Mouse (Mus musculus) hindbrain, embryonic 14.5 days (tissue): Measurements from ENCODE around the gene 0610030E20Rik. TPM values are rescaled to one million over a fixed set of nuclear protein-coding genes. Genes with fewer than 3 reads are reported as not detected.

Source experiments
- ATAC-seq: fragments of 200-750 bp; cut with Nextera tagmentation; 2 replicates; pipeline ENCODE4 v1.8.0; 2017; ENCODE audit warnings: moderate number of reproducible peaks, mild to moderate bottlenecking, moderate TSS enrichment, moderate library complexity; ENCODE audit not compliant: low FRiP score
- DNase-seq: peaks from one replicate; pipeline ENCODE4 v3.0.0-alpha.2; 2015; ENCODE audit warnings: low spot score
- H3K27ac ChIP-seq: fragments of 300-500 bp; sonication (generic); 2 replicates; pipeline ENCODE4 v1.5.1; 2014; ENCODE audit warnings: mild to moderate bottlenecking, moderate library complexity
- H3K27me3 ChIP-seq: fragments of 300-500 bp; sonication (generic); 2 replicates; pipeline ENCODE4 v1.6.1; 2014; ENCODE audit warnings: mild to moderate bottlenecking, low read length, mixed read lengths; ENCODE audit not compliant: control insufficient read depth, insufficient read depth
- H3K36me3 ChIP-seq: fragments of 300-500 bp; sonication (generic); replicated peaks from 2 replicates; pipeline ENCODE4 v1.6.1; 2014; ENCODE audit not compliant: control insufficient read depth, insufficient read depth
- H3K4me1 ChIP-seq: fragments of 300-500 bp; sonication (generic); replicated peaks from 2 replicates; pipeline ENCODE4 v1.6.1; 2014; ENCODE audit warnings: antibody characterized with exemption, low read length, mixed read lengths; ENCODE audit not compliant: control insufficient read depth, insufficient read depth
- H3K4me2 ChIP-seq: fragments of 300-500 bp; sonication (generic); replicated peaks from 2 replicates; pipeline ENCODE4 v1.6.1; 2014; ENCODE audit warnings: mild to moderate bottlenecking, moderate library complexity
- H3K4me3 ChIP-seq: fragments of 300-500 bp; sonication (generic); replicated peaks from 2 replicates; pipeline ENCODE4 v1.5.1; 2014; ENCODE audit warnings: mild to moderate bottlenecking, low read length
- H3K9ac ChIP-seq: fragments of 300-500 bp; sonication (generic); 2 replicates; pipeline ENCODE4 v1.6.1; 2014
- H3K9me3 ChIP-seq: fragments of 300-500 bp; sonication (generic); 2 replicates; pipeline ENCODE4 v1.6.1; 2016; ENCODE audit warnings: low read length; ENCODE audit not compliant: control insufficient read depth
- WGBS: fragments of 180-500 bp; shearing (Covaris S2); extraction: QIAGEN DNeasy Blood & Tissue Kit; methylation state at CpG from one replicate; pipeline ENCODE4 v1.1.7; 2014; 5-methylcytosine and 5-hydroxymethylcytosine counted together
- polyA plus RNA-seq: library from polyadenylated mRNA; unstranded; fragments of >200 nt; fragmentation: Nextera tagmentation; extraction: Ambion mirVana; gene quantifications from 2 replicates; pipeline ENCODE4 v1.2.1, GENCODE M21; 2014

Gene 0610030E20Rik
- polyA plus RNA-seq, 1 experiment from 2014 or later: 15.9 TPM

DNA sequence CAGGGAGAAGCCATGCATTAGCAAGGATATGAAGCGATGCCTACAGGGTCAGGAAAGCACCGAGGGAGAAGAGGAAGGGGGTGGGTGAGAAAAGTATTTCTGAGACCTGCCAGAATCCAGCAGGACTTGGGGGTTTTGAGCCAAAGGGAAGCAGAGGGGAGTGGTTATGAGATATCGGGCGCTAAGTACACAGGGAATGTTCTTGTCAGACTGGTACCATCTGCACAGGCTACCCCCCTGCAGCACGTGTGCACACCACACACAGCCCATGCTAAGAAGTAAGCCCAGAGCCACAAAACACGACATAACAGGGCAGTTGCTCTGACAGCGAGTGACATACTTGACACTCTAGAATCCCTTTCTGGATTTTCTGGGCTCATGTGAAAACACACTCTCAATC is 27.1 kb downstream of the 0610030E20Rik start:
- Histone ChIP-seq H3K9ac (no peak overlapping the region), H3K4me1 (no peaks in the 10 kb centered on the region), H3K27ac (no peak overlapping the region), H3K4me2 (no peak overlapping the region), H3K4me3 (no peak overlapping the region), H3K9me3 (no peaks in the 10 kb centered on the region), H3K36me3 (no peaks in the 10 kb centered on the region), H3K27me3 (peaks cover 3% of the 10 kb centered on the region; the same call in 1 of the 2 replicates)
- 74% methylated on average over 7 of the region's 7 CpGs for WGBS
- DNase-seq (no peak), ATAC-seq (no peak)

DNA sequence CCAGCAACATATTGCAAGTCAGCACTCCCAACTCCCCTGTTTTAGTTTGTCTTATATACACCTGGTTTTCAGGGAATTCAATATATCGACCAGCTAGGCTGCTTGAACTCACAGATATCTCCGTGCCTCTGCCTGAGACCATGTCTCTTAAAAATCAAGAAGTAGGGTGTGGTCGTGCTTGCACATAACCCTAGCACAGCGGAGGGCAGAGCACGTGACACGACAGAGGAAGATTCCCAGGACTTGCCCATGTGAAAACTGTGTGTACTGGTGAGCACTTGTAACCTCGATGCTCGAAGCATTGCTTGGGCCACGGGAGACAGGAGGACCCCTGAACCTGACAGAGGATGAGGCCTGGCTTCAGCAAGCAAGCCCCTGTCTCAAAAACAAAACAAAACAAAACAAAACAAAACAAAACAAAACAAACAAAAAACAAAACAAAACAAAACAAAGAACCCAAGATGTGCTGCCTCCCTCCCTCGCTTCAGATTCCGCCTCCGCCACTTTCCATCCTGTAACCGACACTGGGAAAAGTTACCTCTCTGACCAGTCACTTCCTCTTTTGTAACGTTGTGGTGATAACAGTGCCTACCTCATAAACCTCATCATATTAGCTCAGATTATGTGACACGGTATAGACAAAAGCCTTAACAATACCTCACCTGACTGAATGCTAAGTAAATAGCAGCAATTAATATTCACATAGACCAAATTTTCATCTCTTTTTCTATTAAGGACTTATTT is 27.9 kb downstream of the 0610030E20Rik start:
- Histone ChIP-seq H3K36me3 (no peaks in the 10 kb centered on the region), H3K27ac (no peak overlapping the region), H3K9ac (no peak overlapping the region), H3K4me1 (no peaks in the 10 kb centered on the region), H3K4me2 (no peak overlapping the region), H3K27me3 (peaks cover 11% of the 10 kb centered on the region), H3K4me3 (no peak overlapping the region), H3K9me3 (no peaks in the 10 kb centered on the region)
- WGBS: 88% methylated on average over 15 of the region's 15 CpGs
- no peak for ATAC-seq
- no peak for DNase-seq

- WGBS: 87% methylated on average over 8 of the region's 8 CpGs
- no peaks in the 10 kb centered on the region for H3K9me3 ChIP-seq
These were observed 31.6 kb downstream of the 0610030E20Rik start for GRCm38 (mm10) chr6:72378510-72379234.

GRCm38 (mm10) chr6:72379377-72380130 is 32.4 kb downstream of the 0610030E20Rik start:
- peaks cover 32% of the 10 kb centered on the region for H3K27me3 ChIP-seq
- H3K27ac ChIP-seq: no peak overlapping the region
- H3K9me3 ChIP-seq: no peaks in the 10 kb centered on the region
- H3K36me3 ChIP-seq: no peaks in the 10 kb centered on the region
- peak overlapping the region; percentile 35 for H3K4me3 ChIP-seq
- DNase-seq (no peak), ATAC-seq (no peak)
- H3K4me2 ChIP-seq: peak overlapping the region; percentile 54
- H3K9ac ChIP-seq: peak overlapping the region; percentile 57; the same call in 1 of the 2 replicates
- 0 out of 2 replicates have a peak, but pooled peaks cover 4% of the 10 kb centered on the region for H3K4me1 ChIP-seq
- WGBS: 41% methylated on average over 7 of the region's 7 CpGs

More at GRCm38 (mm10) chr6:72378510-72379234, 31.6 kb downstream of the 0610030E20Rik start:
- Histone ChIP-seq H3K4me3 (no peak overlapping the region), H3K27ac (no peak overlapping the region), H3K4me2 (no peak overlapping the region), H3K9ac (no peak overlapping the region), H3K4me1 (0 out of 2 replicates have a peak, but pooled peaks cover 4% of the 10 kb centered on the region), H3K27me3 (peaks cover 32% of the 10 kb centered on the region), H3K36me3 (no peaks in the 10 kb centered on the region)
- ATAC-seq: no peak
- DNase-seq: no peak

- no peaks in the 10 kb centered on the region for H3K36me3 ChIP-seq
- DNase-seq (no peak), ATAC-seq (peak; percentile 60; the same call in 1 of the 2 replicates)
- WGBS: 2% methylated on average over 49 of the region's 49 CpGs
- H3K4me2 ChIP-seq: peak within 1 kb of the TSS; percentile 54
- H3K4me3 ChIP-seq: peak within 1 kb of the TSS; percentile 35
- H3K27me3 ChIP-seq: peaks cover 32% of the 10 kb centered on the region
- H3K27ac ChIP-seq: no peak within 1 kb of the TSS
- 0 out of 2 replicates have a peak, but pooled peaks cover 4% of the 10 kb centered on the region for H3K4me1 ChIP-seq
- peak within 1 kb of the TSS; percentile 57 for H3K9ac ChIP-seq
- no peaks in the 10 kb centered on the region for H3K9me3 ChIP-seq
These were observed 33.1 kb downstream of the 0610030E20Rik start, which contains the start of gene Vamp5 for GRCm38 (mm10) chr6:72380131-72380770. Vamp5 (minus strand) TSS chr6:72380468.

DNA sequence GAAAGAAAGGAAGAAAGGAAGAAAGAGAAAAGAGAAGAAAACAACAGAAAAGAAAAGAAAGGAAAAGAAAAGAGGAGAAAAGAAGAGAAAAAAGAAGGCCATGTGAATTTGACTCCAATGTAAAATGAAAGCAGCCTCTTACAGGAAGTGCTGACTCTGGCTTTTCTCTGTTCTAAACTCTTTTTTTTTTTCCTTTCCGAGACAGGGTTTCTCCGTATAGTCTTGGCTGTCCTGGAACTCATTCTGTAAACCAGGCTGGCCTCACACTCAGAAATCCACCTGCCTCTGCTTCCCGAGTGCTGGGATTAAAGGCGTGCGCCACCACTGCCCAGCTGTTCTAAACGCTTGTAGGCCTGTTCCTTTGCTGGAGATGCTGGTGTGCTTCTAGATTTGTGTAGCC is 35.4 kb downstream of the 0610030E20Rik start:
- H3K9ac ChIP-seq: no peak overlapping the region
- 0 out of 2 replicates have a peak, but pooled peaks cover 4% of the 10 kb centered on the region for H3K4me1 ChIP-seq
- no peak overlapping the region for H3K4me2 ChIP-seq
- no peak overlapping the region for H3K27ac ChIP-seq
- 85% methylated on average over 6 of the region's 6 CpGs for WGBS
- no peak for DNase-seq
- no peak for ATAC-seq
- H3K9me3 ChIP-seq: no peaks in the 10 kb centered on the region
- no peaks in the 10 kb centered on the region for H3K36me3 ChIP-seq
- H3K4me3 ChIP-seq: no peak overlapping the region
- H3K27me3 ChIP-seq: peaks cover 32% of the 10 kb centered on the region

DNA sequence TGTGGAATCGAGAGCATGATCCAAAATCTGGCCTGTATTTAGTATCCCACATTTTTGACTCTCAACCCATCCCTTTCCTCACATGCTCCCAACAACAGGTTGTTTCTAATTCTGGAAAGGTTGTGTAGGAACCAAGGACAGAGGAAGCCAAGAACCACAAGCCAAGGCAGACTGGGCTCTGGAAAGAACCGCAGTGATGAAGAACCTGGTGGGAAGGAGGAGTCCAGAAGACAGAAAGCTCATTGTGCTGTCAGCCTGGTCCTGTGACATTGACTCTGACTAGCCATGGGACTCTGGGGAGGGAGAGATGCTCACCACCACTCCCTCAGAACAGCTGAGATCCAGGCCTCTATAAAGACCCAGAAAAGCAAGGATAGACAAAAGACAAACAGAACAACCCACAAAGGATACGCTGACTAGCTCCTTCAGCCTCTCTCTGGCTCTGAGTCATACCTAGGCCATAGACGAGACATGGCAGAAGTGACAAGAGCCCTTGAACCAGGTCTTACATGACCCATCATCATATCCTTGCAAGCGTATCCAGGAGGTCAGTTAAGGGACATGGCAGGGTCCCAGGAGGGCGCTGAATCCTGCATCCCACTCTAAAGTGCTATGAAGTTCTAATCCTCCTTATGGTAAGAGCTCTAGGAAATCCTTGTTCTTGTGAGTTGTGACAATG is 36.2 kb downstream of the 0610030E20Rik start:
- Histone ChIP-seq H3K4me3 (no peak overlapping the region), H3K36me3 (no peaks in the 10 kb centered on the region), H3K4me2 (no peak overlapping the region), H3K9ac (no peak overlapping the region), H3K4me1 (0 out of 2 replicates have a peak, but pooled peaks cover 4% of the 10 kb centered on the region), H3K27me3 (peaks cover 32% of the 10 kb centered on the region), H3K27ac (no peak overlapping the region), H3K9me3 (no peaks in the 10 kb centered on the region)
- WGBS: 86% methylated on average over 6 of the region's 6 CpGs
- no peak for DNase-seq
- no peak for ATAC-seq

DNA sequence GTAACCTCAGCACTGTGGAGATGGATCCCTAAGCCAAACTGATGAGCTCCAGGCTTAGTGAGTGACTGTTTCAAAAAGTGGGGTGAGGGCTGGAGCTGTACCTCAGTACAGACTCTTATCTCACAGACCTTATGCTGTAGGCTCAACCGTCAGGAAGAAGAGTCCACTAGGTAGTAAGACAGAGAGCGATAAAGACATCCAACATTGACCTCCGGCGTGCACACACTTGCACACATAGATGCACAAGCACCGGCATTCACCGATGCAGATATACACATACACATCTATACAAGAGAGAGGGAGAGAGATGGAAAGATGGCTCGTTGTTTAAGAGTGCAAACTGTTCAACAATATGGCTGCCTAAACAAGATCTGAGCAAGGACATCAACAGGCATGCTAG is 36.8 kb downstream of the 0610030E20Rik start:
- Histone ChIP-seq H3K4me2 (no peak overlapping the region), H3K9ac (no peak overlapping the region), H3K4me3 (no peak overlapping the region), H3K27me3 (peaks cover 31% of the 10 kb centered on the region), H3K36me3 (no peaks in the 10 kb centered on the region), H3K27ac (no peak overlapping the region), H3K9me3 (no peaks in the 10 kb centered on the region), H3K4me1 (0 out of 2 replicates have a peak, but pooled peaks cover 4% of the 10 kb centered on the region)
- DNase-seq (no peak), ATAC-seq (no peak)
- WGBS: 95% methylated on average over 7 of the region's 7 CpGs
